Mouse (Mus musculus): ENCODE results near the gene Pgs1. TPM values are rescaled to one million over a fixed set of nuclear protein-coding genes. Genes with fewer than 3 reads are reported as not detected.

Gene Pgs1
- total and polyA plus RNA-seq, 2 experiments from 2014 or later: 55.0 to 62.0 TPM

- no peak for TF ChIP-seq CTCF (IDR thresholded peaks at IDR 0.05)
- no peak overlapping the region for H3K27ac ChIP-seq (ENCODE audit: low read depth, low read length)
- ATAC-seq (ENCODE audit: low FRiP score) (no peak), DNase-seq (ENCODE audit: low spot score) (no peak)
- 58% methylated on average over 2 of the region's 2 CpGs for WGBS
- H3K4me2 ChIP-seq (ENCODE audit: low read depth, low read length, poor library complexity, severe bottlenecking): no peak overlapping the region
- no peaks in the 10 kb centered on the region for H3K9me3 ChIP-seq (ENCODE audit: low read length)
- no peak overlapping the region for H3K4me3 ChIP-seq (ENCODE audit: low read depth, low read length)
- H3K4me1 ChIP-seq (ENCODE audit: insufficient read depth, low read length): peaks cover 9% of the 10 kb centered on the region; the same call in 1 of the 2 replicates
- no peak overlapping the region for H3K9ac ChIP-seq (replicated peaks; ENCODE audit: low read length, poor library complexity, severe bottlenecking)
- 0 out of 2 replicates have a peak, but pooled peaks cover 7% of the 10 kb centered on the region for H3K36me3 ChIP-seq (ENCODE audit: insufficient read depth, low read length)
- H3K27me3 ChIP-seq (ENCODE audit: insufficient read depth, low read length): no peaks in the 10 kb centered on the region
These were observed 9.2 kb downstream of the Pgs1 start for GRCm38 (mm10) chr11:117995255-117995654.

GRCm38 (mm10) chr11:117995661-117996060 lies 9.6 kb downstream of the Pgs1 start:
- H3K4me3 ChIP-seq (ENCODE audit: low read depth, low read length): no peak overlapping the region
- H3K27ac ChIP-seq (ENCODE audit: low read depth, low read length): no peak overlapping the region
- no peaks in the 10 kb centered on the region for H3K9me3 ChIP-seq (ENCODE audit: low read length)
- TF ChIP-seq CTCF (IDR thresholded peaks at IDR 0.05): no peak
- H3K36me3 ChIP-seq (ENCODE audit: insufficient read depth, low read length): peaks cover 11% of the 10 kb centered on the region; the same call in 1 of the 2 replicates
- H3K4me2 ChIP-seq (ENCODE audit: low read depth, low read length, poor library complexity, severe bottlenecking): no peak overlapping the region
- DNase-seq (ENCODE audit: low spot score) (no peak), ATAC-seq (ENCODE audit: low FRiP score) (no peak)
- H3K4me1 ChIP-seq (ENCODE audit: insufficient read depth, low read length): peaks cover 9% of the 10 kb centered on the region; the same call in 1 of the 2 replicates
- H3K9ac ChIP-seq (replicated peaks; ENCODE audit: low read length, poor library complexity, severe bottlenecking): no peak overlapping the region
- no peaks in the 10 kb centered on the region for H3K27me3 ChIP-seq (ENCODE audit: insufficient read depth, low read length)
- 51% methylated on average over 3 of the region's 3 CpGs for WGBS

- Histone ChIP-seq H3K27ac (ENCODE audit: low read depth, low read length) (no peak overlapping the region), H3K4me1 (ENCODE audit: insufficient read depth, low read length) (peaks cover 9% of the 10 kb centered on the region; the same call in 1 of the 2 replicates), H3K9ac (replicated peaks; ENCODE audit: low read length, poor library complexity, severe bottlenecking) (no peak overlapping the region), H3K9me3 (ENCODE audit: low read length) (no peaks in the 10 kb centered on the region), H3K4me2 (ENCODE audit: low read depth, low read length, poor library complexity, severe bottlenecking) (no peak overlapping the region), H3K27me3 (ENCODE audit: insufficient read depth, low read length) (no peaks in the 10 kb centered on the region), H3K36me3 (ENCODE audit: insufficient read depth, low read length) (peaks cover 15% of the 10 kb centered on the region), H3K4me3 (ENCODE audit: low read depth, low read length) (no peak overlapping the region)
- TF ChIP-seq CTCF (IDR thresholded peaks at IDR 0.05): no peak
- ATAC-seq (ENCODE audit: low FRiP score): no peak
- no peak for DNase-seq (ENCODE audit: low spot score)
- WGBS: 19% methylated on average over 3 of the region's 3 CpGs
These were observed 10.0 kb downstream of the Pgs1 start for GRCm38 (mm10) chr11:117996066-117996465.

GRCm38 (mm10) chr11:117997085-117997484 lies 11.0 kb downstream of the Pgs1 start:
- TF ChIP-seq CTCF (IDR thresholded peaks at IDR 0.05): no peak
- H3K27ac ChIP-seq (ENCODE audit: low read depth, low read length): no peak overlapping the region

GRCm38 (mm10) chr11:117998356-117998755 lies 12.3 kb downstream of the Pgs1 start:
- H3K9me3 ChIP-seq (ENCODE audit: low read length): no peaks in the 10 kb centered on the region
- TF ChIP-seq CTCF (IDR thresholded peaks at IDR 0.05): no peak
- DNase-seq (ENCODE audit: low spot score) (no peak), ATAC-seq (ENCODE audit: low FRiP score) (no peak)
- no peak overlapping the region for H3K27ac ChIP-seq (ENCODE audit: low read depth, low read length)
- no peak overlapping the region for H3K9ac ChIP-seq (replicated peaks; ENCODE audit: low read length, poor library complexity, severe bottlenecking)
- H3K4me1 ChIP-seq (ENCODE audit: insufficient read depth, low read length): peaks cover 6% of the 10 kb centered on the region; the same call in 1 of the 2 replicates
- H3K36me3 ChIP-seq (ENCODE audit: insufficient read depth, low read length): peaks cover 29% of the 10 kb centered on the region
- no peaks in the 10 kb centered on the region for H3K27me3 ChIP-seq (ENCODE audit: insufficient read depth, low read length)
- no peak overlapping the region for H3K4me3 ChIP-seq (ENCODE audit: low read depth, low read length)
- 89% methylated on average over 4 of the region's 4 CpGs for WGBS
- H3K4me2 ChIP-seq (ENCODE audit: low read depth, low read length, poor library complexity, severe bottlenecking): no peak overlapping the region

More at GRCm38 (mm10) chr11:117997085-117997484, 11.0 kb downstream of the Pgs1 start:
- Histone ChIP-seq H3K4me1 (ENCODE audit: insufficient read depth, low read length) (peaks cover 6% of the 10 kb centered on the region; the same call in 1 of the 2 replicates), H3K36me3 (ENCODE audit: insufficient read depth, low read length) (peaks cover 21% of the 10 kb centered on the region), H3K4me2 (ENCODE audit: low read depth, low read length, poor library complexity, severe bottlenecking) (no peak overlapping the region), H3K27me3 (ENCODE audit: insufficient read depth, low read length) (no peaks in the 10 kb centered on the region), H3K9me3 (ENCODE audit: low read length) (no peaks in the 10 kb centered on the region), H3K4me3 (ENCODE audit: low read depth, low read length) (no peak overlapping the region), H3K9ac (replicated peaks; ENCODE audit: low read length, poor library complexity, severe bottlenecking) (no peak overlapping the region)
- DNase-seq (ENCODE audit: low spot score) (no peak), ATAC-seq (ENCODE audit: low FRiP score) (no peak)
- WGBS: 96% methylated on average over 2 of the region's 2 CpGs

GRCm38 (mm10) chr11:117999260-117999934 lies 13.3 kb downstream of the Pgs1 start:
- H3K4me2 ChIP-seq (ENCODE audit: low read depth, low read length, poor library complexity, severe bottlenecking): no peak overlapping the region
- no peak overlapping the region for H3K4me3 ChIP-seq (ENCODE audit: low read depth, low read length)
- H3K27ac ChIP-seq (ENCODE audit: low read depth, low read length): no peak overlapping the region
- 89% methylated on average over 6 of the region's 6 CpGs for WGBS
- no peak overlapping the region for H3K9ac ChIP-seq (replicated peaks; ENCODE audit: low read length, poor library complexity, severe bottlenecking)
- H3K36me3 ChIP-seq (ENCODE audit: insufficient read depth, low read length): peaks cover 39% of the 10 kb centered on the region
- no peaks in the 10 kb centered on the region for H3K9me3 ChIP-seq (ENCODE audit: low read length)
- no peak for TF ChIP-seq CTCF (IDR thresholded peaks at IDR 0.05)
- DNase-seq (ENCODE audit: low spot score) (no peak), ATAC-seq (ENCODE audit: low FRiP score) (no peak)
- H3K27me3 ChIP-seq (ENCODE audit: insufficient read depth, low read length): no peaks in the 10 kb centered on the region
- H3K4me1 ChIP-seq (ENCODE audit: insufficient read depth, low read length): peaks cover under 1% of the 10 kb centered on the region; the same call in 1 of the 2 replicates

Data from midbrain, postnatal 0 days (tissue).